Mouse (Mus musculus): ENCODE results near the gene Kdelc2. TPM values are rescaled to one million over a fixed set of nuclear protein-coding genes. Genes with fewer than 3 reads are reported as not detected.

Kdelc2 gene
- polyA plus RNA-seq, 1 experiment, result 2.3 TPM

GRCm38 (mm10) chr9:53375907-53376306, 7.9 kb upstream of the Kdelc2 start:
- TF ChIP-seq CTCF (IDR thresholded peaks at IDR 0.05; ENCODE audit: control insufficient read depth, insufficient read depth, low read length) (no peak), POLR2A (IDR thresholded peaks at IDR 0.05; ENCODE audit: borderline replicate concordance, control insufficient read depth, low read depth, low read length) (no peak)
- H3K4me1 ChIP-seq (ENCODE audit: control insufficient read depth, insufficient read depth, low read length), result no peaks in the 10 kb centered on the region
- no peak overlapping the region for H3K27ac ChIP-seq (ENCODE audit: control insufficient read depth, insufficient read depth, low read depth, low read length, poor library complexity)
- no peak overlapping the region for H3K4me3 ChIP-seq (replicated peaks; ENCODE audit: control insufficient read depth, low read depth, low read length)
- WGBS, result 47% methylated on average over 4 of the region's 4 CpGs

- no peak overlapping the region for H3K4me3 ChIP-seq (replicated peaks; ENCODE audit: control insufficient read depth, low read depth, low read length)
- H3K4me1 ChIP-seq (ENCODE audit: control insufficient read depth, insufficient read depth, low read length), result no peaks in the 10 kb centered on the region
- TF ChIP-seq CTCF (IDR thresholded peaks at IDR 0.05; ENCODE audit: control insufficient read depth, insufficient read depth, low read length), result peak; percentile 45
- no peak for TF ChIP-seq POLR2A (IDR thresholded peaks at IDR 0.05; ENCODE audit: borderline replicate concordance, control insufficient read depth, low read depth, low read length)
- no peak overlapping the region for H3K27ac ChIP-seq (ENCODE audit: control insufficient read depth, insufficient read depth, low read depth, low read length, poor library complexity)
- WGBS, result 79% methylated on average over 13 of the region's 13 CpGs
Measured at GRCm38 (mm10) chr9:53376820-53377219, 7.0 kb upstream of the Kdelc2 start.

- no peaks in the 10 kb centered on the region for H3K4me1 ChIP-seq (ENCODE audit: control insufficient read depth, insufficient read depth, low read length)
- TF ChIP-seq CTCF (IDR thresholded peaks at IDR 0.05; ENCODE audit: control insufficient read depth, insufficient read depth, low read length), result no peak
- no peak for TF ChIP-seq POLR2A (IDR thresholded peaks at IDR 0.05; ENCODE audit: borderline replicate concordance, control insufficient read depth, low read depth, low read length)
- no peak overlapping the region for H3K27ac ChIP-seq (ENCODE audit: control insufficient read depth, insufficient read depth, low read depth, low read length, poor library complexity)
- no peak overlapping the region for H3K4me3 ChIP-seq (replicated peaks; ENCODE audit: control insufficient read depth, low read depth, low read length)
- 59% methylated on average over 5 of the region's 5 CpGs for WGBS
Measured at GRCm38 (mm10) chr9:53377597-53377996, 6.2 kb upstream of the Kdelc2 start.

GRCm38 (mm10) chr9:53378171-53378570, 5.7 kb upstream of the Kdelc2 start:
- 86% methylated on average over 3 of the region's 3 CpGs for WGBS
- no peak for TF ChIP-seq POLR2A (IDR thresholded peaks at IDR 0.05; ENCODE audit: borderline replicate concordance, control insufficient read depth, low read depth, low read length)
- no peak for TF ChIP-seq CTCF (IDR thresholded peaks at IDR 0.05; ENCODE audit: control insufficient read depth, insufficient read depth, low read length)
- Histone ChIP-seq H3K27ac (ENCODE audit: control insufficient read depth, insufficient read depth, low read depth, low read length, poor library complexity) (no peak overlapping the region), H3K4me1 (ENCODE audit: control insufficient read depth, insufficient read depth, low read length) (no peaks in the 10 kb centered on the region), H3K4me3 (replicated peaks; ENCODE audit: control insufficient read depth, low read depth, low read length) (no peak overlapping the region)

DNA sequence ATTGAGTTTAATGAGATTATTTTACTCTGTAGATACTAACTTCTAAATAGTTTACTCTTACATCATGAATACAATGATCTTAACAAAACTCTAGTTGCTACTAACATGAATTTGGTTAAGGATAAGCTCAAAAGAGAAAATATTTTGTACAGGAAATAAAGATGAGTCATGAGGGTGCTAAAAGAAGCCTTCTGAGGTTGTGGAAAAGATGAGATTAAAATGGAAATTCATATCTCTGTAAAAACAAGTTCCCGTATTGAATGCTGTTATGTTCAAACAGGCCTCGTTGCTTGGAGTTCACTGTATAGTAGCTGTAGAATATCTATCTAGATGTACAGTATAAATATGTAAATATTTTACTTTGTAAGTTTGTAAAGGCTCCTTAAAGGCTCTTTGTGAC, 3.2 kb upstream of the Kdelc2 start:
- TF ChIP-seq CTCF (IDR thresholded peaks at IDR 0.05; ENCODE audit: control insufficient read depth, insufficient read depth, low read length) (no peak), POLR2A (IDR thresholded peaks at IDR 0.05; ENCODE audit: borderline replicate concordance, control insufficient read depth, low read depth, low read length) (no peak)
- Histone ChIP-seq H3K4me1 (ENCODE audit: control insufficient read depth, insufficient read depth, low read length) (no peaks in the 10 kb centered on the region), H3K27ac (ENCODE audit: control insufficient read depth, insufficient read depth, low read depth, low read length, poor library complexity) (no peak overlapping the region), H3K4me3 (replicated peaks; ENCODE audit: control insufficient read depth, low read depth, low read length) (no peak overlapping the region)
- 43% methylated on average over 2 of the region's 2 CpGs for WGBS

GRCm38 (mm10) chr9:53381113-53381615, 2.7 kb upstream of the Kdelc2 start:
- H3K27ac ChIP-seq (ENCODE audit: control insufficient read depth, insufficient read depth, low read depth, low read length, poor library complexity), result no peak overlapping the region
- no peak for TF ChIP-seq POLR2A (IDR thresholded peaks at IDR 0.05; ENCODE audit: borderline replicate concordance, control insufficient read depth, low read depth, low read length)
- TF ChIP-seq CTCF (IDR thresholded peaks at IDR 0.05; ENCODE audit: control insufficient read depth, insufficient read depth, low read length), result no peak
- H3K4me1 ChIP-seq (ENCODE audit: control insufficient read depth, insufficient read depth, low read length), result no peaks in the 10 kb centered on the region
- 71% methylated on average over 5 of the region's 5 CpGs for WGBS
- H3K4me3 ChIP-seq (replicated peaks; ENCODE audit: control insufficient read depth, low read depth, low read length), result no peak overlapping the region

GRCm38 (mm10) chr9:53384873-53385272, 1.0 kb downstream of the Kdelc2 start:
- no peak overlapping the region for H3K27ac ChIP-seq (ENCODE audit: control insufficient read depth, insufficient read depth, low read depth, low read length, poor library complexity)
- H3K4me1 ChIP-seq (ENCODE audit: control insufficient read depth, insufficient read depth, low read length), result no peaks in the 10 kb centered on the region
- TF ChIP-seq POLR2A (IDR thresholded peaks at IDR 0.05; ENCODE audit: borderline replicate concordance, control insufficient read depth, low read depth, low read length), result no peak
- TF ChIP-seq CTCF (IDR thresholded peaks at IDR 0.05; ENCODE audit: control insufficient read depth, insufficient read depth, low read length), result no peak
- H3K4me3 ChIP-seq (replicated peaks; ENCODE audit: control insufficient read depth, low read depth, low read length), result peak overlapping the region; percentile 50
- 58% methylated on average over 8 of the region's 8 CpGs for WGBS

DNA sequence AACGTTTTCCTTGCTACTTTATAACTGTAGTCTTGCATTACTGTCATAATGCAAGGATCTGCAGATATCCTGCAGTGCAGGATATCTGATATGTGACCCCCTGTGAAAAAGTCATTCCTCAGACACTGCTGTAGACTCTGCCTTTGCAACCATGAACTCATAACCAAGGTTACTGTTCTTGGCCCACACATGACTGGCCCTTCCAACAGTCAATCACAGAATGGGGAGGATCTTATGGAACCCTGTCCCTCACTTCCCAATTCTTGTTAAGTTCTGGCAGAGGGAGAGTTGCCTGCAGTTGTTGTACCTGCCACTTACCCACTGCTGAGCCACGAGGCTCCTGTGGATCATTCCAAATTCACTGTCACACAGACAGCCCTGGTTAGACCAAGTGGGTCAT, 3.6 kb downstream of the Kdelc2 start:
- TF ChIP-seq POLR2A (IDR thresholded peaks at IDR 0.05; ENCODE audit: borderline replicate concordance, control insufficient read depth, low read depth, low read length) (no peak), CTCF (IDR thresholded peaks at IDR 0.05; ENCODE audit: control insufficient read depth, insufficient read depth, low read length) (no peak)

DNA sequence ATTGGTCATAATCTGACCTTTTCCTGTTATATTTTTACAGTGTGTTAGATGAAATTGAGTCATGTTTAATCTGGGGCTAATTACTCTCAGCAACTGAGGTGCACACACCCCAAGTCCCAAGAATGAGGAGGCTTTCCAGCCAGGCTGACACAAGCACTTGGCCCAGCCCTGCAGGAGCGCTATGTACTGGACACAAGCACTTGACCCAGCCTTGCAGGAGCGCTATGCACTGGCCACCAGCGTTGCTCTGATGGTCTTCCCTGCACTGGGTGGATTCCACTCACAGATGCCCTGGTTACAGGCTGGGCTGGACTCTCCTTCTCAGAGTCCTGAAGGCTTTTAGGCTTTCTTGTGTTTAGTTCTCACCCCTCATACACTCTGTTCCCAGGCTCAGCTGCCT, 5.3 kb downstream of the Kdelc2 start:
- WGBS, result 82% methylated on average over 3 of the region's 3 CpGs
- Histone ChIP-seq H3K4me3 (replicated peaks; ENCODE audit: control insufficient read depth, low read depth, low read length) (no peak overlapping the region), H3K4me1 (ENCODE audit: control insufficient read depth, insufficient read depth, low read length) (no peaks in the 10 kb centered on the region; the same call in none of the 2 replicates), H3K27ac (ENCODE audit: control insufficient read depth, insufficient read depth, low read depth, low read length, poor library complexity) (no peak overlapping the region)
- TF ChIP-seq POLR2A (IDR thresholded peaks at IDR 0.05; ENCODE audit: borderline replicate concordance, control insufficient read depth, low read depth, low read length), result no peak
- TF ChIP-seq CTCF (IDR thresholded peaks at IDR 0.05; ENCODE audit: control insufficient read depth, insufficient read depth, low read length), result no peak

More for the DNA sequence above, 3.6 kb downstream of the Kdelc2 start:
- WGBS, result 19% methylated on average over 2 of the region's 2 CpGs
- Histone ChIP-seq H3K27ac (ENCODE audit: control insufficient read depth, insufficient read depth, low read depth, low read length, poor library complexity) (no peak overlapping the region), H3K4me3 (replicated peaks; ENCODE audit: control insufficient read depth, low read depth, low read length) (no peak overlapping the region), H3K4me1 (ENCODE audit: control insufficient read depth, insufficient read depth, low read length) (no peaks in the 10 kb centered on the region; the same call in none of the 2 replicates)
